Mouse (Mus musculus) hindbrain, embryonic 10.5 days (tissue): ENCODE data around the gene Gm20458. TPM values are rescaled to one million over a fixed set of nuclear protein-coding genes. Genes with fewer than 3 reads are reported as not detected.
A peak's percentile ranks its signal among the peaks of the same experiment; 100 is the strongest.

Experiments
- DNase-seq: peaks from one replicate; pipeline ENCODE4 v3.0.0-alpha.2; 2017; ENCODE audit warnings: low spot score
- H3K27ac ChIP-seq: fragments of 300-500 bp; sonication (generic); 2 replicates; pipeline ENCODE4 v1.5.1; 2016; ENCODE audit warnings: mild to moderate bottlenecking, moderate library complexity
- H3K27me3 ChIP-seq: fragments of 300-500 bp; sonication (generic); 2 replicates; pipeline ENCODE4 v1.6.1; 2016; ENCODE audit warnings: mild to moderate bottlenecking; ENCODE audit not compliant: poor library complexity, insufficient read depth, severe bottlenecking
- H3K36me3 ChIP-seq: fragments of 300-500 bp; sonication (generic); 2 replicates; pipeline ENCODE4 v1.6.1; 2016; ENCODE audit warnings: mild to moderate bottlenecking, moderate library complexity
- H3K4me1 ChIP-seq: fragments of 300-500 bp; sonication (generic); replicated peaks from 2 replicates; pipeline ENCODE4 v1.6.1; 2016; ENCODE audit warnings: mild to moderate bottlenecking
- H3K4me3 ChIP-seq: fragments of 300-500 bp; sonication (generic); 2 replicates; pipeline ENCODE4 v1.5.1; 2016; ENCODE audit warnings: mild to moderate bottlenecking, moderate library complexity
- H3K9me3 ChIP-seq: fragments of 300-500 bp; sonication (generic); 2 replicates; pipeline ENCODE4 v1.6.1; 2016; ENCODE audit warnings: mild to moderate bottlenecking, moderate library complexity
- WGBS: fragments of 180-500 bp; shearing (Covaris S2); methylation state at CpG from one replicate; pipeline ENCODE4 v1.1.7; 2016; 5-methylcytosine and 5-hydroxymethylcytosine counted together
- polyA plus RNA-seq: library from polyadenylated mRNA; unstranded; fragments of >200 nt; fragmentation: Nextera tagmentation; extraction: Ambion mirVana; gene quantifications from 2 replicates; pipeline ENCODE4 v1.2.1, GENCODE M21; 2016

Gene Gm20458
- polyA plus RNA-seq, 1 experiment from 2014 or later: 4.4 TPM

GRCm38 (mm10) chr2:164517485-164518221, 56.9 kb downstream of the Gm20458 start:
- no peaks in the 10 kb centered on the region for H3K36me3 ChIP-seq
- WGBS: 32% methylated on average over 10 of the region's 10 CpGs
- H3K27ac ChIP-seq: no peak overlapping the region
- peaks cover 9% of the 10 kb centered on the region; the same call in 1 of the 2 replicates for H3K27me3 ChIP-seq
- H3K9me3 ChIP-seq: no peaks in the 10 kb centered on the region
- DNase-seq: peak; percentile 63
- no peak overlapping the region for H3K4me3 ChIP-seq
- H3K4me1 ChIP-seq: peaks cover 5% of the 10 kb centered on the region

GRCm38 (mm10) chr2:164518266-164519170, 57.8 kb downstream of the Gm20458 start:
- Histone ChIP-seq H3K9me3 (no peaks in the 10 kb centered on the region), H3K4me1 (peaks cover 5% of the 10 kb centered on the region), H3K27ac (no peak overlapping the region), H3K27me3 (peaks cover 15% of the 10 kb centered on the region; the same call in 1 of the 2 replicates), H3K36me3 (no peaks in the 10 kb centered on the region), H3K4me3 (no peak overlapping the region)
- DNase-seq: no peak
- WGBS: 70% methylated on average over 11 of the region's 11 CpGs

GRCm38 (mm10) chr2:164519171-164519526, 58.4 kb downstream of the Gm20458 start:
- 84% methylated on average over 6 of the region's 6 CpGs for WGBS
- H3K27ac ChIP-seq: no peak overlapping the region
- no peaks in the 10 kb centered on the region for H3K36me3 ChIP-seq

GRCm38 (mm10) chr2:164520782-164521181, 60.0 kb downstream of the Gm20458 start:
- Histone ChIP-seq H3K9me3 (0 out of 2 replicates have a peak, but pooled peaks cover 4% of the 10 kb centered on the region), H3K36me3 (no peaks in the 10 kb centered on the region), H3K27me3 (peaks cover 15% of the 10 kb centered on the region; the same call in 1 of the 2 replicates), H3K27ac (no peak overlapping the region), H3K4me3 (no peak overlapping the region), H3K4me1 (peaks cover 5% of the 10 kb centered on the region)
- WGBS: 16% methylated on average over 3 of the region's 3 CpGs
- peak; percentile 50 for DNase-seq

More at GRCm38 (mm10) chr2:164519171-164519526, 58.4 kb downstream of the Gm20458 start:
- DNase-seq: no peak
- H3K27me3 ChIP-seq: peaks cover 15% of the 10 kb centered on the region; the same call in 1 of the 2 replicates
- no peaks in the 10 kb centered on the region for H3K9me3 ChIP-seq
- H3K4me3 ChIP-seq: no peak overlapping the region
- H3K4me1 ChIP-seq: peaks cover 5% of the 10 kb centered on the region

- H3K36me3 ChIP-seq: no peaks in the 10 kb centered on the region
- H3K4me1 ChIP-seq: peaks cover 5% of the 10 kb centered on the region
- H3K27ac ChIP-seq: no peak overlapping the region
- no peak for DNase-seq
- 18% methylated on average over 11 of the region's 11 CpGs for WGBS
- H3K9me3 ChIP-seq: peaks cover 10% of the 10 kb centered on the region
- peaks cover 15% of the 10 kb centered on the region; the same call in 1 of the 2 replicates for H3K27me3 ChIP-seq
- H3K4me3 ChIP-seq: no peak overlapping the region
Observed at GRCm38 (mm10) chr2:164521841-164522240, 61.1 kb downstream of the Gm20458 start.

- Histone ChIP-seq H3K36me3 (no peaks in the 10 kb centered on the region), H3K4me1 (peaks cover 5% of the 10 kb centered on the region), H3K27me3 (peaks cover 15% of the 10 kb centered on the region; the same call in 1 of the 2 replicates), H3K9me3 (peaks cover 13% of the 10 kb centered on the region), H3K27ac (no peak overlapping the region), H3K4me3 (no peak overlapping the region)
- WGBS: 31% methylated on average over 8 of the region's 8 CpGs
- DNase-seq: no peak
Observed at GRCm38 (mm10) chr2:164522280-164522679, 61.5 kb downstream of the Gm20458 start.

- no peaks in the 10 kb centered on the region for H3K36me3 ChIP-seq
- DNase-seq: no peak
- peaks cover 5% of the 10 kb centered on the region for H3K4me1 ChIP-seq
- H3K4me3 ChIP-seq: no peak overlapping the region
- WGBS: 87% methylated on average over 10 of the region's 10 CpGs
- H3K27me3 ChIP-seq: peaks cover 15% of the 10 kb centered on the region; the same call in 1 of the 2 replicates
- H3K27ac ChIP-seq: no peak overlapping the region
- peaks cover 13% of the 10 kb centered on the region for H3K9me3 ChIP-seq
Observed at GRCm38 (mm10) chr2:164523301-164523773, 62.6 kb downstream of the Gm20458 start.

GRCm38 (mm10) chr2:164528557-164528956, 67.8 kb downstream of the Gm20458 start:
- WGBS: 72% methylated on average over 5 of the region's 5 CpGs
- no peak overlapping the region for H3K4me3 ChIP-seq
- no peaks in the 10 kb centered on the region for H3K36me3 ChIP-seq

GRCm38 (mm10) chr2:164531169-164531568, 70.4 kb downstream of the Gm20458 start:
- Histone ChIP-seq H3K36me3 (no peaks in the 10 kb centered on the region), H3K27me3 (no peaks in the 10 kb centered on the region), H3K9me3 (peaks cover 10% of the 10 kb centered on the region), H3K27ac (no peak overlapping the region), H3K4me3 (no peak overlapping the region), H3K4me1 (no peaks in the 10 kb centered on the region)
- DNase-seq: peak; percentile 72
- 7% methylated on average over 3 of the region's 3 CpGs for WGBS

More at GRCm38 (mm10) chr2:164528557-164528956, 67.8 kb downstream of the Gm20458 start:
- DNase-seq: no peak
- H3K27ac ChIP-seq: no peak overlapping the region
- no peaks in the 10 kb centered on the region for H3K4me1 ChIP-seq
- no peaks in the 10 kb centered on the region for H3K27me3 ChIP-seq
- H3K9me3 ChIP-seq: peaks cover 13% of the 10 kb centered on the region

GRCm38 (mm10) chr2:164534315-164534714, 73.5 kb downstream of the Gm20458 start:
- Histone ChIP-seq H3K27me3 (no peaks in the 10 kb centered on the region), H3K9me3 (no peaks in the 10 kb centered on the region), H3K4me3 (no peak overlapping the region), H3K36me3 (no peaks in the 10 kb centered on the region), H3K4me1 (no peaks in the 10 kb centered on the region), H3K27ac (no peak overlapping the region)
- WGBS: 83% methylated on average over 10 of the region's 10 CpGs
- no peak for DNase-seq

- Histone ChIP-seq H3K4me1 (no peaks in the 10 kb centered on the region; the same call in 1 of the 2 replicates), H3K36me3 (no peaks in the 10 kb centered on the region), H3K27ac (no peak overlapping the region), H3K9me3 (no peaks in the 10 kb centered on the region), H3K27me3 (no peaks in the 10 kb centered on the region), H3K4me3 (no peak overlapping the region)
- no peak for DNase-seq
- WGBS: 86% methylated on average over 4 of the region's 4 CpGs
Observed at GRCm38 (mm10) chr2:164537003-164537402, 76.2 kb downstream of the Gm20458 start.
